Mouse (Mus musculus): ENCODE measurements around the gene Fxyd7.

The Fxyd7 gene

GRCm38 (mm10) chr7:31076492-31076891 lies 25.2 kb upstream of the Fxyd7 start, which contains the start of gene Fxyd3:
Gene Fxyd3, minus strand, starts transcription at chr7:31076704.
- no peak for DNase-seq (ENCODE audit: low spot score in 2 of 2)

- DNase-seq (ENCODE audit: low spot score in 2 of 2), result no peak
Observed at GRCm38 (mm10) chr7:31074713-31075069, 23.4 kb upstream of the Fxyd7 start.

- DNase-seq (ENCODE audit: low spot score in 2 of 2), result no peak
Observed at GRCm38 (mm10) chr7:31074061-31074712, 22.9 kb upstream of the Fxyd7 start.

- DNase-seq (ENCODE audit: low spot score in 2 of 2), result no peak
Observed at GRCm38 (mm10) chr7:31073546-31073945, 22.3 kb upstream of the Fxyd7 start.

GRCm38 (mm10) chr7:31072326-31072725 lies 21.1 kb upstream of the Fxyd7 start:
- no peak for DNase-seq (ENCODE audit: low spot score in 2 of 2)

GRCm38 (mm10) chr7:31070324-31070723 lies 19.1 kb upstream of the Fxyd7 start:
- no peak for DNase-seq (ENCODE audit: low spot score in 2 of 2)

DNA sequence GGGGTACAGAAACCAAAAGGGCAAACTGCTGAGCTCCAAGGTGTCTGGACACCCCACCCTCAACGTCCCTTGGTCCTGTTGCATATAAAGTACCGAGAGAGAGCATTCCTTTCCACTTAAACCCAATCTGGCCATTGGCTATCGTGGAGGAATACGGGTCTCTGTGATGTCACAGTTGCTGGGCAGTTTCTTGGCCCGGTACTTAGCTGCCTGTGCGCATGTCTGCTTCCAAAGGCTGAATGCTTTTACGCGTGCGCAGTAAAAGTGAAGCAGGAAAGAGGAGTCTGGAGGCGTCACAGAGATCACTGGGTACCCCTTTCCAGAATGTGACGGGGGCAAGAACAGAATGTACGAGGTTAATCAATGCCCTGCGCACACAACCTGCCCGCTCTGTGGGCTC lies 18.2 kb upstream of the Fxyd7 start:
- no peak for DNase-seq (ENCODE audit: low spot score in 2 of 2)

DNA sequence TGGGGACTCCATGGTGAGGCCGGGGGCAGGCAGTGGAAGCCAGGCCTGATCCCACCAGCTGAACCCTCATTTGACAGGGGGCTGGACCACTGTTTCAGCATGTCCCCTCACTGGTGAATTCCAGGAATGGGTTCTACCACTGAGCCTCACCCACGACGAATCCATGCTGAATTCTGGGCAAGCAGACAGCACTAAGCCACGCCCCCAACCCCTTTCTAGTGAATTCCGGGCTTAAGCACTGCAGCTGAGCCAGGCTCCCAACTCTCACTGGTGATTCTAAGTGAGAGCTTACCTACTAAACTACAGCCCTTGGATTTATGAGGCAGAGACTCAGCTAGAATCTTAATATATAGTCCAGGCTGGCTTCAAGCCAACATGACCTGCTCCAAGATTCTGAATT lies 16.6 kb upstream of the Fxyd7 start:
- no peak for DNase-seq (ENCODE audit: low spot score in 2 of 2)

- no peak for DNase-seq (ENCODE audit: low spot score in 2 of 2)
Observed at GRCm38 (mm10) chr7:31063074-31063560, 11.8 kb upstream of the Fxyd7 start.

- DNase-seq (ENCODE audit: low spot score in 2 of 2), result no peak
Observed at GRCm38 (mm10) chr7:31060621-31061010, 9.3 kb upstream of the Fxyd7 start.

GRCm38 (mm10) chr7:31059919-31060620 lies 8.8 kb upstream of the Fxyd7 start:
- no peak for DNase-seq (ENCODE audit: low spot score in 2 of 2)

DNA sequence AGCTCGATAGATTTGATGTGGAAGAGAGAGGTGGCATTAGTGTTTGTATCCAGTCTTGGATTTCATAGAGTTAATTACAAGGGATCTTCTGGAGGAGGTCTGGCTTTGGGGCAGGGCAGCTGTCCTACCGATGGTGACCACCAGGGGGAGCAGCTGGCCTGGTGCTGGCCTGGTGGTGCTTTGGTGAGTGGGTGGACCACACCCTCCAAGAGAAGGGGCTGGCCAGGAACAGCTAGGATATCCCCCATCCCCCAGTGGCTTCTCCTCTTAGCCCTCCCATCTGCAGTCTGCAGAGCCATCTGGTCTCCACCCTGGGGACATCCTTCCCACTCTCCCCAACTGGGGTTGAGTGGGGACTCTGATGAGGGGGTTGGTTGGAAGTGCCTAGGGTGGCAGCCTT lies 7.8 kb upstream of the Fxyd7 start, which contains the start of gene Lgi4:
Gene Lgi4, plus strand, starts transcription at position 235 of the 400 bp plus-strand sequence.
- DNase-seq (ENCODE audit: low spot score in 2 of 2), result peak; percentile 85 to 90

GRCm38 (mm10) chr7:31058211-31058610 lies 6.9 kb upstream of the Fxyd7 start:
- DNase-seq (ENCODE audit: low spot score in 2 of 2), result no peak

- no peak for DNase-seq (ENCODE audit: low spot score in 2 of 2)
Observed at GRCm38 (mm10) chr7:31057730-31058129, 6.5 kb upstream of the Fxyd7 start.

GRCm38 (mm10) chr7:31057071-31057470 lies 5.8 kb upstream of the Fxyd7 start, which contains the start of gene Fxyd1:
Gene Fxyd1, minus strand, starts transcription at chr7:31057199.
- no peak for DNase-seq (ENCODE audit: low spot score in 2 of 2)

DNA sequence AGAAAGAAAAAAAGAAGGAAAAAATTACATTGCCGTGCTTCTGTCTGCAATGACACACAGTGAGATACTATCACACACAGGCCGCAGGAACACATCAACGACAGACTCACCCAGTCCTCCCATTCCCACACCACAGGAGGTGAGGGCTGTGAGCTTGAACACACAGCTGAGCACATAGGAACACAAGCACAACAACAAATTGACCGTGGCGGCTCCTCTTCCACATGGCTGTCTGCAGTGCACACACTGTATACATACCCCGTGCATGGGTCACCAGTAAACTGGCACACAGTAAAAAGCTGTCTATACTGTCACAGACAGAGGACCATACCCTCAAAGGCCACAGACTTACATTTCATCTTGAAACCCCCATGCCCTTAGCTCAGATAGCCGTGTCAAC lies 5.2 kb upstream of the Fxyd7 start:
- no peak for DNase-seq (ENCODE audit: low spot score in 2 of 2)

GRCm38 (mm10) chr7:31055883-31056282 lies 4.6 kb upstream of the Fxyd7 start:
- peak in 1 of 2 experiments; percentile 37 for DNase-seq (ENCODE audit: low spot score in 2 of 2)

DNA sequence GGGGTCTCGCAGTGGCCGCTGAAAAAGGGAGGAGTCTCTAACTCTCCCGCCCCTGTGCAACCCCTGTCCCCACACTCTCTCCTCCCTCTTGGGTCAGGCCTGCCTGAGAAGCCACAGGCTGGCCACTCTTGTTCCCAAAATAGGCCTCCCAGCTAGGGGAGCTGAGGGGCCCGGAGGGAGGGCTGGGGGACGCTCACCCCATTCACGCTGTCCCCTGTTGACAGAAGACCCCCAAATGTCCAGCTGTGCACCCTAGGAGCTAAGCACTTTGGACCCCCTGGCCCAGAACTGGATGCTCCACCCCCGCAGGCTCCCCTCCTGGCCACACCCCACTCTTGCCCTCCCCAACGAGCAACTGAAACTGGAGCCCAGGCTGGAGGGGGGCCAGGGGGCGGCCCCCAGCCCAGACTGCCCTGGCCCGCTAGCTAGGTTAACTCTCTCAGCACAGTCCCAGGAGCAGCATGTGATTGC lies 4.1 kb upstream of the Fxyd7 start:
- peak; percentile 92 to 93 for DNase-seq (ENCODE audit: low spot score in 2 of 2)

DNA sequence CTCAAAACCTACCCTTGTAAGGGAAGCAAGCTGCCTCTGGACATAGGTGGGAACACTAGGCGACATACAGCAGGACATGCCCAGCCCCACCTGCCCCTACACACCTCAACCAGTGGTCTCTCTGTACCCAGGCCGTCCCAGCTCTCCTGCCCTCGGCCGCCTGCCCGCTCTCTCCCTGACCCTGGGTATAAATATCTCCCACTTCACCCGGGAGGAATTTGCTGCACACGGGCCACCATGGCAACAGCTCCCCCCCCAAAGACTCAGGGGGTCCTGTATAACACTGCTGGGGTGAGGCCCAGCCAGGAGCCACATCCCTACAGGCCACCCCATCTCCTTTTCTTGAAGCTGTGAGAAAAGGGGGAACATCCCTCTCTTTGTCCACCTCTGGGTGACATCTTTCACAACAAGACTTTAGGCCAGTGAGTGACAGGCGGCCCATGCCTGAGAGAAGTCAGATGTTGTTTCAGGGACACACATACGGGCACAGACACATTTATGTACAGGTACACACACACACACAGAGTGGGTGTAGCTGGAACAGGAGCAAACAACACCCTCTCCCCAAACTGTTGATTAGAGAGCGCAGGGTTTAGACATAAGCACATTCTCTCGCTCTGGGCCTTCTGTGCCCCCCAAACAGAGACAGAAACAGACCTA lies 3.5 kb upstream of the Fxyd7 start:
- DNase-seq (ENCODE audit: low spot score in 2 of 2), result peak; percentile 73 to 81

GRCm38 (mm10) chr7:31053882-31054447 lies 2.7 kb upstream of the Fxyd7 start:
- peak in 1 of 2 experiments; percentile 37 for DNase-seq (ENCODE audit: low spot score in 2 of 2)

- peak in 1 of 2 experiments; percentile 40 for DNase-seq (ENCODE audit: low spot score in 2 of 2)
Observed at GRCm38 (mm10) chr7:31052636-31053434, 1.6 kb upstream of the Fxyd7 start.

Measured in heart, adult 9 months (tissue).